Mouse (Mus musculus) urinary bladder, postnatal 25 days (tissue): ENCODE results near the gene Gm26938.

Experiments
- DNase-seq: peaks from one replicate; pipeline ENCODE4 v3.0.0; 2022; ENCODE audit warnings: low spot score

Gene Gm26938

GRCm38 (mm10) chr5:139815964-139816363, 10.2 kb downstream of the Gm26938 start:
- no peak for DNase-seq

- DNase-seq, result peak; percentile 43
Measured at GRCm38 (mm10) chr5:139813963-139814381, 12.2 kb downstream of the Gm26938 start.

- DNase-seq, result no peak
Measured at GRCm38 (mm10) chr5:139813126-139813490, 13.1 kb downstream of the Gm26938 start.

GRCm38 (mm10) chr5:139812398-139813125, 13.6 kb downstream of the Gm26938 start:
- no peak for DNase-seq

- DNase-seq, result no peak
Measured at GRCm38 (mm10) chr5:139811677-139812397, 14.4 kb downstream of the Gm26938 start.

GRCm38 (mm10) chr5:139809397-139809796, 16.8 kb downstream of the Gm26938 start:
- no peak for DNase-seq

GRCm38 (mm10) chr5:139805924-139806323, 20.3 kb downstream of the Gm26938 start:
- no peak for DNase-seq

GRCm38 (mm10) chr5:139804573-139805111, 21.6 kb downstream of the Gm26938 start:
- no peak for DNase-seq

- no peak for DNase-seq
Measured at GRCm38 (mm10) chr5:139804107-139804551, 22.1 kb downstream of the Gm26938 start.

- DNase-seq, result peak; percentile 48
Measured at GRCm38 (mm10) chr5:139803601-139804102, 22.6 kb downstream of the Gm26938 start.

GRCm38 (mm10) chr5:139803165-139803564, 23.0 kb downstream of the Gm26938 start:
- DNase-seq, result no peak

GRCm38 (mm10) chr5:139801880-139802279, 24.3 kb downstream of the Gm26938 start:
- DNase-seq, result no peak

- DNase-seq, result no peak
Measured at GRCm38 (mm10) chr5:139801231-139801630, 25.0 kb downstream of the Gm26938 start.

GRCm38 (mm10) chr5:139799801-139800590, 26.2 kb downstream of the Gm26938 start:
- DNase-seq, result no peak

GRCm38 (mm10) chr5:139799041-139799440, 27.2 kb downstream of the Gm26938 start:
- no peak for DNase-seq

- no peak for DNase-seq
Measured at GRCm38 (mm10) chr5:139798168-139798900, 27.9 kb downstream of the Gm26938 start.

- DNase-seq, result peak; percentile 87
Measured at GRCm38 (mm10) chr5:139797473-139798167, 28.6 kb downstream of the Gm26938 start.

- DNase-seq, result peak; percentile 79
Measured at GRCm38 (mm10) chr5:139796900-139797299, 29.3 kb downstream of the Gm26938 start.

GRCm38 (mm10) chr5:139796001-139796620, 30.1 kb downstream of the Gm26938 start:
- DNase-seq, result no peak

- DNase-seq, result peak; percentile 36
Measured at GRCm38 (mm10) chr5:139794938-139795337, 31.3 kb downstream of the Gm26938 start.
